ENCODE assay signal across 22 mouse cellular contexts in the genomic region with DNA sequence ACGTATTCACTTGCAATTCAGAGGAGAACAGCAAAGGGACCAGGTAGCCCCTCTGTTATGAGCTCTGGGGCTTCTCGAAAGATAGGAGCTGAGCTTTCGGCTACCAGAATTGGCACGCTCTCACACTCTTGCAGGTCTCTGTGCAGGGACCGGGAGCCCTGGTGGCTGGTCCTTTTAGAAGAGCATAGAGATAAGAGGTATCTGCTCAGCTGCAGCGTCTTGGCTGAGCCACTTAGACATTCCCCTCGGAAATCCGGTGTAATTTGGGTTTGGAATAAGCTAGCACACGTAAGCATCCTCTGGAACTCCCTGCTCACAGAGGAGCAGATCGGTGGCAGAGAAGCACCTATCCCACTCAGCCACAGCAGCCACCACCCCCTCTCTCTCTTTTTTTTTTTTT.
DNase-seq lines count a peak whose midpoint lies in the region; ATAC-seq lines count a peak whose summit lies in the region.
"Had no signal": no experiment of that assay in that cellular context is flagged by ENCODE, and none has a peak within 500 bp of the region (broad histone marks: within the 10 kb centered on the region; RNA-seq: fewer than 3 reads in every experiment).

No protein-coding gene starts in this region.

- peak; percentile 45; the same call in 1 of the 2 replicates for ATAC-seq in heart, embryonic 16.5 days (replicated peaks; ENCODE audit: extremely low read depth, insufficient read depth, low FRiP score)
- ATAC-seq: forebrain, embryonic 13.5 days; liver, embryonic 12.5 days had no signal

- WGBS in heart, embryonic 16.5 days, result 26% methylated on average over 10 of the region's 10 CpGs

- H3K4me1 ChIP-seq in heart, embryonic 16.5 days (ENCODE audit: control insufficient read depth, insufficient read depth, low read length), result peaks cover 15% of the 10 kb centered on the region
- H3K4me1 ChIP-seq: embryonic facial prominence, embryonic 12.5 days; forebrain, embryonic 13.5 days; liver, embryonic 12.5 days; megakaryocyte, embryonic 14.5 days; neural tube, embryonic 13.5 days had no signal

- no peaks in the 10 kb centered on the region for H3K27me3 ChIP-seq in heart, embryonic 16.5 days (ENCODE audit: control insufficient read depth, insufficient read depth, low read length)
- H3K27me3 ChIP-seq: CH12.LX; embryonic facial prominence, embryonic 12.5 days; forebrain, embryonic 13.5 days; limb, embryonic 12.5 days; liver, embryonic 12.5 days; megakaryocyte, embryonic 14.5 days; neural tube, embryonic 13.5 days had no signal

- no peak overlapping the region for H3K27ac ChIP-seq in heart, embryonic 16.5 days (ENCODE audit: low read length)
- H3K27ac ChIP-seq: embryonic facial prominence, embryonic 12.5 days; forebrain, embryonic 13.5 days; hindbrain, embryonic 14.5 days; limb, embryonic 12.5 days; liver, embryonic 12.5 days; neural tube, embryonic 13.5 days had no signal

- no peaks in the 10 kb centered on the region for H3K9me3 ChIP-seq in heart, embryonic 16.5 days (replicated peaks; ENCODE audit: control insufficient read depth, low read length)
- H3K9me3 ChIP-seq: embryonic facial prominence, embryonic 12.5 days; forebrain, embryonic 13.5 days; limb, embryonic 12.5 days; liver, embryonic 12.5 days; megakaryocyte, embryonic 14.5 days; neural tube, embryonic 13.5 days had no signal

- H3K4me3 ChIP-seq in heart, embryonic 16.5 days (ENCODE audit: low read length), result peak overlapping the region; percentile 4; the same call in 1 of the 2 replicates
- H3K4me3 ChIP-seq: embryonic facial prominence, embryonic 12.5 days; erythroblast, embryonic 14.5 days; forebrain, embryonic 13.5 days; limb, embryonic 12.5 days; liver, embryonic 12.5 days; megakaryocyte, embryonic 14.5 days; neural tube, embryonic 13.5 days had no signal

- H3K4me2 ChIP-seq in heart, embryonic 16.5 days (ENCODE audit: low read depth, low read length), result peak overlapping the region; percentile 46
- H3K4me2 ChIP-seq: embryonic facial prominence, embryonic 12.5 days; forebrain, embryonic 13.5 days; hindbrain, embryonic 14.5 days; limb, embryonic 12.5 days; liver, embryonic 12.5 days; neural tube, embryonic 13.5 days had no signal

- H3K36me3 ChIP-seq in heart, embryonic 16.5 days (ENCODE audit: control insufficient read depth, insufficient read depth), result no peaks in the 10 kb centered on the region
- H3K36me3 ChIP-seq: embryonic facial prominence, embryonic 12.5 days; limb, embryonic 12.5 days; liver, embryonic 12.5 days; neural tube, embryonic 13.5 days had no signal

- no peak overlapping the region for H3K9ac ChIP-seq in heart, embryonic 16.5 days (ENCODE audit: low read length)
- H3K9ac ChIP-seq: embryonic facial prominence, embryonic 12.5 days; forebrain, embryonic 13.5 days; hindbrain, embryonic 14.5 days; limb, embryonic 12.5 days; liver, embryonic 12.5 days; neural tube, embryonic 13.5 days had no signal

- peak; percentile 79 for DNase-seq in heart, adult 11 months
- DNase-seq in heart, postnatal 4 days, result no peak
- DNase-seq in heart, adult 8-10 months (ENCODE audit: low spot score), result no peak
- peak; percentile 38 for DNase-seq in cerebellum, adult 11-12 months
- peak; percentile 30 to 39 for DNase-seq in cerebellum, postnatal 10 days
- DNase-seq in retina, embryonic 14.5 days (ENCODE audit: low spot score), result no peak
- no peak for DNase-seq in right cerebral cortex, postnatal 10 days (ENCODE audit: low spot score in 2 of 2)
- DNase-seq: adrenal gland, postnatal 25 days; gastrocnemius, postnatal 36 days; kidney, adult 8-10 months; lung, adult 2 months; midbrain, embryonic 14.5 days had no signal

Comparison
In these comparisons a context has a peak if more than half of its experiments do, and no peak if none do; other contexts are left out.
1. DNase-seq: peak in heart, adult 11 months (single experiment), cerebellum, adult 11-12 months (single experiment) and cerebellum, postnatal 10 days (2 of 2); none in heart, postnatal 4 days (single experiment), heart, adult 8-10 months (single experiment), retina, embryonic 14.5 days (single experiment) and right cerebral cortex, postnatal 10 days (0 of 2).